Mouse (Mus musculus) spleen, adult 2 months (tissue): ENCODE measurements around the gene Hist2h4.

Source experiments
- CTCF ChIP-seq: fragments of 200-500 bp; IDR thresholded peaks from 2 replicates; pipeline ENCODE4 v1.5.1; 2011; ENCODE audit warnings: mild to moderate bottlenecking, inconsistent platforms; ENCODE audit not compliant: insufficient read depth, insufficient read length, insufficient replicate concordance; ENCODE audit errors: extremely low read depth
- POLR2A ChIP-seq: fragments of 200-500 bp; IDR thresholded peaks from 2 replicates; pipeline ENCODE4 v1.6.1; 2011; ENCODE audit warnings: low read depth, low read length, inconsistent platforms

DNA sequence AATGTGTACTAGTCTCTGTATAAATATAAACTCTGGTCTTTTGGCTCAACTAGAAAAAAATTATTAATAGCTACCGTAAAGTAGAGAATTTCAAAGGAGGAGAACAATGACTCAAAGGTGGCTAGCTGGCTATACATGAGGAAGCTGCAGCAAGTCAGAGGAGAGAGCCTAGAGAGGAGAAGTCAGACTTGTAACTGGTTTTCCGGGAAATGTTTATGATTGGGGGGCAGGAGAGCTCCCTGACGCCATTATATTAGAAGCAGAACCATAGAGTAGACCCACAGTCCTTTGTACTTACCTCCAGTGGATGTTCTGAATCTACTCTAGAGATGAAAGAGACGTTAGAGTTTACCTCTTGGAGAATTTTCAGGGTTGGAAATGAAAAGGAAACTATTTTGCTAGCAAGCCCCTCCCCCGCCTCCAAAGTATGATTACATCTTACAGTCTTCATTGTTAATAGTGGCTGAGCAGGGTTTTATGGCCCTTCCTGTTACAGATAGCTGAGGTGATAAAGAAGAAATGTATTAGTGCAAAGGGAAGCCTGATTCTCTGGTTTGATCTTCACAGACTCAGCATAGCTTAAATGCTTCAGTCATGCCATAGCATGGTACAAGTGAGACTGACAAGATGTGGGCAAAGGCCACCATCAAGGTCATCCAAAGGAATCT lies 7.1 kb downstream of the Hist2h4 start:
- TF ChIP-seq CTCF (no peak), POLR2A (no peak)
